Mouse (Mus musculus) macrophage (primary cell): ENCODE measurements around the gene Laptm5. TPM values are rescaled to one million over a fixed set of nuclear protein-coding genes. Genes with fewer than 3 reads are reported as not detected.

Experiments
- H3K27ac ChIP-seq: fragments of 350-480 bp; formaldehyde crosslinking; 2 replicates; pipeline ENCODE4 v1.9.0; 2021
- H3K36me3 ChIP-seq: fragments of 350-480 bp; formaldehyde crosslinking; 2 replicates; pipeline ENCODE4 v1.9.0; 2021; ENCODE audit errors: inconsistent target
- H3K4me3 ChIP-seq: fragments of 350-480 bp; formaldehyde crosslinking; 2 replicates; pipeline ENCODE4 v1.9.0; 2021; ENCODE audit errors: inconsistent target
- H3K79me2 ChIP-seq: fragments of 350-480 bp; formaldehyde crosslinking; 2 replicates; pipeline ENCODE4 v1.9.0; 2021; ENCODE audit errors: inconsistent target
- WGBS: methylation state at CpG from one replicate; pipeline ENCODE4 v1.1.7; 2026; ENCODE audit warnings: inconsistent platforms; ENCODE audit not compliant: missing documents; 5-methylcytosine and 5-hydroxymethylcytosine counted together
- polyA plus RNA-seq: library from polyadenylated mRNA; stranded (reverse); fragments of 250-400 nt; gene quantifications from 3 replicates; pipeline ENCODE4 v1.2.4, GENCODE M21; 2018; ENCODE audit warnings: inconsistent platforms

Gene Laptm5
- polyA plus RNA-seq, 1 experiment from 2014 or later, result 1,759 TPM

- Histone ChIP-seq H3K79me2 (no peaks in the 10 kb centered on the region; the same call in 1 of the 2 replicates), H3K27ac (no peak overlapping the region), H3K4me3 (no peak overlapping the region), H3K36me3 (no peaks in the 10 kb centered on the region)
- WGBS, result 91% methylated on average over 19 of the region's 19 CpGs
Observed at GRCm38 (mm10) chr4:130907200-130908069, 5.5 kb upstream of the Laptm5 start.

GRCm38 (mm10) chr4:130908133-130908532 is 4.8 kb upstream of the Laptm5 start:
- 89% methylated on average over 7 of the region's 10 CpGs for WGBS
- H3K79me2 ChIP-seq, result peaks cover 1% of the 10 kb centered on the region; the same call in 1 of the 2 replicates
- no peak overlapping the region for H3K4me3 ChIP-seq
- H3K27ac ChIP-seq, result no peak overlapping the region
- H3K36me3 ChIP-seq, result no peaks in the 10 kb centered on the region

- WGBS, result 82% methylated on average over 16 of the region's 17 CpGs
- Histone ChIP-seq H3K79me2 (peaks cover 13% of the 10 kb centered on the region), H3K36me3 (no peaks in the 10 kb centered on the region), H3K27ac (no peak overlapping the region), H3K4me3 (no peak overlapping the region)
Observed at GRCm38 (mm10) chr4:130909167-130909874, 3.6 kb upstream of the Laptm5 start.

GRCm38 (mm10) chr4:130910666-130911065 is 2.3 kb upstream of the Laptm5 start:
- Histone ChIP-seq H3K36me3 (no peaks in the 10 kb centered on the region), H3K27ac (no peak overlapping the region), H3K4me3 (no peak overlapping the region), H3K79me2 (peaks cover 27% of the 10 kb centered on the region)
- 22% methylated on average over 7 of the region's 7 CpGs for WGBS

GRCm38 (mm10) chr4:130912626-130913025 is 299 bp upstream of the Laptm5 start:
- Histone ChIP-seq H3K27ac (peak overlapping the region; percentile 100), H3K4me3 (peak overlapping the region; percentile 92), H3K79me2 (peaks cover 46% of the 10 kb centered on the region), H3K36me3 (no peaks in the 10 kb centered on the region)
- WGBS, result 44% methylated on average over 3 of the region's 3 CpGs

- H3K4me3 ChIP-seq, result peak overlapping the region; percentile 92
- 0% methylated on average over 3 of the region's 3 CpGs for WGBS
- no peaks in the 10 kb centered on the region; the same call in 1 of the 2 replicates for H3K36me3 ChIP-seq
- H3K27ac ChIP-seq, result peak overlapping the region; percentile 100
- peaks cover 55% of the 10 kb centered on the region for H3K79me2 ChIP-seq
Observed at GRCm38 (mm10) chr4:130913511-130913910, 586 bp downstream of the Laptm5 start.

GRCm38 (mm10) chr4:130914011-130914410 is 1.1 kb downstream of the Laptm5 start:
- Histone ChIP-seq H3K27ac (peak overlapping the region; percentile 100), H3K36me3 (no peaks in the 10 kb centered on the region; the same call in 1 of the 2 replicates), H3K79me2 (peaks cover 60% of the 10 kb centered on the region), H3K4me3 (peak overlapping the region; percentile 92)
- WGBS, result 0% methylated on average over 4 of the region's 4 CpGs

- Histone ChIP-seq H3K27ac (peak overlapping the region; percentile 100), H3K4me3 (peak overlapping the region; percentile 92), H3K79me2 (peaks cover 65% of the 10 kb centered on the region), H3K36me3 (no peaks in the 10 kb centered on the region; the same call in 1 of the 2 replicates)
- 1% methylated on average over 7 of the region's 7 CpGs for WGBS
Observed at GRCm38 (mm10) chr4:130914527-130914926, 1.6 kb downstream of the Laptm5 start.

GRCm38 (mm10) chr4:130915006-130915667 is 2.2 kb downstream of the Laptm5 start:
- no peaks in the 10 kb centered on the region; the same call in 1 of the 2 replicates for H3K36me3 ChIP-seq
- peaks cover 71% of the 10 kb centered on the region for H3K79me2 ChIP-seq
- under 1% methylated on average over 11 of the region's 12 CpGs for WGBS
- peak overlapping the region; percentile 92 for H3K4me3 ChIP-seq
- H3K27ac ChIP-seq, result peak overlapping the region; percentile 100

GRCm38 (mm10) chr4:130915668-130916035 is 2.7 kb downstream of the Laptm5 start:
- WGBS, result 13% methylated on average over 6 of the region's 7 CpGs
- Histone ChIP-seq H3K36me3 (no peaks in the 10 kb centered on the region; the same call in 1 of the 2 replicates), H3K27ac (peak overlapping the region; percentile 100), H3K79me2 (peaks cover 76% of the 10 kb centered on the region), H3K4me3 (peak overlapping the region; percentile 92)

- Histone ChIP-seq H3K4me3 (peak overlapping the region; percentile 92), H3K79me2 (peaks cover 86% of the 10 kb centered on the region), H3K27ac (peak overlapping the region; percentile 100), H3K36me3 (no peaks in the 10 kb centered on the region; the same call in 1 of the 2 replicates)
- 31% methylated on average over 7 of the region's 7 CpGs for WGBS
Observed at GRCm38 (mm10) chr4:130916639-130917038, 3.7 kb downstream of the Laptm5 start.

- Histone ChIP-seq H3K79me2 (peaks cover 96% of the 10 kb centered on the region), H3K36me3 (peaks cover 5% of the 10 kb centered on the region; the same call in 1 of the 2 replicates), H3K27ac (peak overlapping the region; percentile 100), H3K4me3 (no peak overlapping the region)
- WGBS, result 51% methylated on average over 4 of the region's 4 CpGs
Observed at GRCm38 (mm10) chr4:130917564-130917963, 4.6 kb downstream of the Laptm5 start.

- WGBS, result 58% methylated on average over 8 of the region's 10 CpGs
- peaks cover 100% of the 10 kb centered on the region for H3K79me2 ChIP-seq
- H3K27ac ChIP-seq, result peak overlapping the region; percentile 100
- H3K4me3 ChIP-seq, result no peak overlapping the region
- peaks cover 17% of the 10 kb centered on the region for H3K36me3 ChIP-seq
Observed at GRCm38 (mm10) chr4:130918805-130919749, 6.2 kb downstream of the Laptm5 start.
